Mouse (Mus musculus) retina, embryonic 14.5 days (tissue): ENCODE measurements around the gene Atg4c.
A peak's percentile ranks its signal among the peaks of the same experiment; 100 is the strongest.

Experiments
- DNase-seq: peaks from one replicate; pipeline ENCODE4 v3.0.0-alpha.2; 2015; ENCODE audit warnings: low spot score

The Atg4c gene

GRCm38 (mm10) chr4:99263663-99264062 is 69.9 kb downstream of the Atg4c start:
- DNase-seq = no peak

- DNase-seq = no peak
Measured at GRCm38 (mm10) chr4:99266843-99267445, 73.2 kb downstream of the Atg4c start.

- DNase-seq = peak; percentile 47
Measured at GRCm38 (mm10) chr4:99272860-99273259, 79.1 kb downstream of the Atg4c start.

GRCm38 (mm10) chr4:99273466-99273865 is 79.7 kb downstream of the Atg4c start:
- no peak for DNase-seq

- peak; percentile 41 for DNase-seq
Measured at GRCm38 (mm10) chr4:99273979-99274378, 80.2 kb downstream of the Atg4c start.

- no peak for DNase-seq
Measured at GRCm38 (mm10) chr4:99278876-99279275, 85.1 kb downstream of the Atg4c start.

GRCm38 (mm10) chr4:99281711-99282110 is 88.0 kb downstream of the Atg4c start:
- no peak for DNase-seq

- no peak for DNase-seq
Measured at GRCm38 (mm10) chr4:99289286-99289685, 95.6 kb downstream of the Atg4c start.

GRCm38 (mm10) chr4:99298676-99299075 is 104.9 kb downstream of the Atg4c start:
- peak; percentile 75 for DNase-seq

- no peak for DNase-seq
Measured at GRCm38 (mm10) chr4:99304793-99305192, 111.1 kb downstream of the Atg4c start.
